Mouse (Mus musculus): ENCODE data around the gene D630045J12Rik.

DNA sequence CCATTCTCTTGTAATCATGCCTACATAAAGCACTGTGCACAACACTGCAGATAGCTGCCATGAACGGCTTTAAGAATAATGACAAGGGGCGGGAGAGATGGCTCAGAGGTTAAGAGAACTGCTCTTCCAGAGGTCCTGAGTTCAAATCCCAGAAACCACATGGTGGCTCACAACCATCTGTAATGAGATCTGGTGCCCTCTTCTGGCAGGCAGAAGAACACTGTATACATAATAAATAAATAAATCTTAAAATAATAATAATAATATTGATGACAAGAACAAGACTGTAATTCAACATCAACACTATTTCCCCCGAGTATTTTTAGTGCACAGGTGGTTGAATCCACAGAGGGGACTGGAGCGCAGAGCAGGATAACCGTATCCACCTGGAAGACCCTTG, 97.6 kb downstream of the D630045J12Rik start:
- TF ChIP-seq CTCF (IDR thresholded peaks at IDR 0.05) = peak; percentile 52
- no peak for TF ChIP-seq EP300 (IDR thresholded peaks at IDR 0.05)

All from lung, postnatal 0 days (tissue).